Mouse (Mus musculus): Measurements from ENCODE around the gene Slc8a1.

Gene Slc8a1

DNA sequence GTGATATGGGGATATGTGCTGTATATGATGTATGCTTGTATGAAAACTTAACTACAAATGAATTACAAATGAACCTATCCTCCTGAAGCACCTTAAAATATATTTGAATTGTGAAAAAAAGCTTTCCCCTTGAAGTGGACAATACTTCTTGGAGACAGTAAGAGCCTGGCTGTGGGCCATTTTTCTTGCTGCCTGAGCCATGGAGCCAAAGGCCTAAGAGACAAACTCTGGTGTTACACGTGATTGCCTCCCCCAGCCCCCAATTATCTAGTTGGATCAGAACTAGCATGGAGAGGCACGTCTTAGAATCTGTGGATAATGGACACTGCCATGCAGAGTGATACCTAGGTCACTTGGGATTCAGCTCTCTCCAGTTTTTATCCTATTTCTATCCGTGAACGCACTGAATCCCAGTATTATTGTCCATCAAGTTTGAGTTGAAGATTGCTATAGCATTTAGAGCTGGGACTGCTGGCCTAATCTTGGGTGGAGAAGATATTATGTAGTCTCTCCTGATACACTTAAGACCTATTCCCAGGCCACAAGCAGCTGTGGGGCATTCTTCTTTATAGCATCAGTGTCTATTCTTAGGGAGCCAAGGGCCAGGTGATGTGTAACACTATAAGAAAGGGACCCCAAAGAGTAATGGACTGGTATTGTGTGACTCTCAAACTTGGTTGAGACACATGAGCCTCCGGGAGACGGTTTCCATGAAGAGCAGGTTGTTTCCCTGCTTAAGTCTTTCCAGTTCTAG lies 321.6 kb downstream of the Slc8a1 start:
- DNase-seq, result no peak

DNA sequence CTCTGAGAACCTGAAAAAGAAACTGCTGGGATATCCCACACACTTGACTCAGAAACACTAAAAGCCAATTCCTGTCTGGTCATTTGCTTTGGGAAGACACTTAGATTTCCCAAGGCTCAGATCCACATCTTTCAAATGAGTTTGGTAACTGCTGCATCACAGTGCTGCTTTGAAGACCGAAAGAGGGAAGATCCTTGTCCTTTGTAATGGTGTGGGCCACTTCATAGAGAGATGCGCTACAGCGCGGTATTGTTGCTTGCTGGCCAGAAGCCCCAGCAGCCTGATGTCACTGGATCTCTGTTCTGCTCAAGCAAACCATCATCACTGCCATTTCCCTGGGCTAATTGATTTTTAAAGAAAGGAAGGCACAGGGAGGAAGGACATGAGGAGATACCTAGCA lies 325.4 kb downstream of the Slc8a1 start:
- DNase-seq, result no peak

DNA sequence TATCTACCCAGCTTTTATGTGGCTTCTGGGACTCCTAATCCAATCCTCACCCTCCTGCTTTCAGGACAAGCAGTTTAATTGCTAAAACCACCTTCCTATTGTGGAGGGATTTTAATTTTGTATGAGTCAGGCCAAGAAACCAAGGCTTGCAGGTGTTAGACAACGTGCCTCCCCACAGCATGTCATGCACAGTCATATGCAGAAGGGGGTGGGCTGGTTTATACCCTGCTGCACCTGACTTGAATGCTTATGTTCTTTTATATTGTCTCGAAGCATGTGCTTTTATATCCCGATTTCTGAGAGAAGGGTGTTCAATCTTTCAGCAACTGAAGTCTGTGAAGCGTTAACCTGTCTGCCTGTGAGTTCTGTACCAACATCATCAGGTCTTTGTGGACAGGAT lies 334.0 kb downstream of the Slc8a1 start:
- DNase-seq, result no peak

GRCm38 (mm10) chr17:81403121-81403520 lies 335.1 kb downstream of the Slc8a1 start:
- no peak for DNase-seq

- peak; percentile 53 for DNase-seq
These were observed 335.5 kb downstream of the Slc8a1 start for GRCm38 (mm10) chr17:81402636-81403035.

- DNase-seq, result no peak
These were observed 337.8 kb downstream of the Slc8a1 start for GRCm38 (mm10) chr17:81400377-81400776.

DNA sequence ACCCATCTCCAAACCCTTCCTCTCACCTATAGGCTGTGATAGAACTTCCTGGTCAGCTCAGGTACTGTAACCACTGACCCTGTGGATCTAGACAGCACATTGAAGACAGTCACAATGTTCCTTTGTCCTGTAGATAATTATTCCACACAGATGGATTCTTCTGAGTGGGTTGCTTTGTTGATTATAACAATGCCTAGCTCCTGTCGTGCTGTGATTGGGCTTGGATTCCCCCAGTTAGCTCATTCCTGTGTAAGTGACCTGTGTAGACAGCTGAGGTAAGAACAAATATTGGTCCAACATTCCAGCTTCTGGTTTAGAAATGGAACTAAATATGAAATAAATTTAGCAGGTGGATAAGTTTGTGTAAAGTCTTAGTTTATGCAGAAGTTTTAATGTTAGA lies 340.7 kb downstream of the Slc8a1 start:
- DNase-seq, result no peak

DNA sequence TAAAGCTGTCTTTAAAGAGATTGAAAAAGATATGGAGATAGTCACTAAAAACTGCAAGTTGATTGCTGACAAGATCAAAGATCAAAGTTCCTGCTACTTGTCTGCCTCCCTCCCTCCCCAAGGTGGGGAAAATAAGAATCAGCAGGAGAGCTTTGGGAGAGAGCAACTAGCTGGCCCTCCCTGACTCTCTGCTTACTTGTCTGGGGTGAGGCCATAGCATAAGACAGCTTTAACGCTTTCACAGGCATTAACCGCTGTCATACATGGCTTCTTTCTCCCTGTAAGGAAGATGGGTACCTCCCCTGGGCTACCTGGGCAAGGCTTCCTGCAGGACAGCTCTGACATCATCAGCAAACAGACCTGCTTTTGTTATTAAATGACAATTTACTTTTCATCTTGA lies 344.1 kb downstream of the Slc8a1 start:
- DNase-seq, result no peak

DNA sequence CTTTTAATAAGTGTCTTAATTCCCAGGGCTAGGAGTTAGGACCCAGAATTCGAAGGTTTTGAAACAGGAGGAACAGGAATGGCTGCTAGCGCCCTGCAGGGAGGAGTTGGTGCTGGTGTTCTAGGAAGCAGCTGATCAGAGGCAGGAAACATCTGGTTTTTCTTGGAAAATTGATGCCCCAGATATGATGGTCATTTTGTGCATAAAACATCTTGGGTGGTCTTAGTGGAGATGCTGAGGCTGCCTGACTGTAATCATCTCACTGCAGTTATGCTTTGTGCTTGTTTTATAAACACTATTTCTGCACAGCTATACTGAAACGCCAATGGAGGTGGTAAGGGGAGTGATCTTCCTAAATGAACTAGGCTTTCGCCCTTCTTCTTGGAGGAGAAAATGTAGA lies 345.1 kb downstream of the Slc8a1 start:
- no peak for DNase-seq

DNA sequence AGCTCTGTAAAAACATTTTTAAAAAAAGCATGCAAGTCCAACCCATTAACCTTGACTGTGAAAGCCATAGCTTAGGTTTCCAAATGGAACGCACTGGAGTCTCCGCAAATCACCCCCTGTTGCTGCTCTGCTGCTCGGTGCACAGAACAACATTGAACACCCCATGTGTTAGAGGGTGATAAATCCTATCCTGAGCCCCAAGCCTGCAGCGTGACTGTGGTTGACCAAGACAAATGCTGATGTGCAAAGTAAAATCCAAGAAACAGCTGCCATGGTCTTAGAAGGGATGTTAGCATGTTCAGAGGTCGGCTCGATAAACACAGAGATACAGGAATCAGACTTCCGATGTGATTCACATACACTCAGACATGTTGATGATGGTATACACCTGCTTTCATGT lies 346.7 kb downstream of the Slc8a1 start:
- DNase-seq, result no peak

- peak; percentile 53 for DNase-seq
These were observed 347.4 kb downstream of the Slc8a1 start for GRCm38 (mm10) chr17:81390790-81391189.

GRCm38 (mm10) chr17:81386118-81386517 lies 352.1 kb downstream of the Slc8a1 start:
- no peak for DNase-seq

DNA sequence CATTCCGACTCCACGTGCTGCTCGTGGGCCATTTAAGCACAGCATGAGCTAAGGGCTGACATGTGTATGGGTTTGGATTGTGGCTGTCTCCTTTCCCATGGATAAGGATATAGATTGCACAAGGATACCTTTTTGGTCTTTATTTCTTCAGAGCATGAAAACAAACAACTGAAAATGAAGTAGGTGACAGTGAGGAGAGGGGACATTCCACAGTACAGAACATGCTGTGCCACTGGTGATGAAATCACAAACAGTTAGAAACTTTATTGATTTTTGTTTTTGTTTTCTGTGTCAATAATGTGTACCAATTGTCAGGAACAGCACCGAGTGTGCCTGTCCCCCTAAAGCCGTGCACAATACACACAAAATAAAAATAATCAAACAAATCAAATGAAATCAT lies 352.7 kb downstream of the Slc8a1 start:
- no peak for DNase-seq

- no peak for DNase-seq
These were observed 354.7 kb downstream of the Slc8a1 start for GRCm38 (mm10) chr17:81383461-81383860.

DNA sequence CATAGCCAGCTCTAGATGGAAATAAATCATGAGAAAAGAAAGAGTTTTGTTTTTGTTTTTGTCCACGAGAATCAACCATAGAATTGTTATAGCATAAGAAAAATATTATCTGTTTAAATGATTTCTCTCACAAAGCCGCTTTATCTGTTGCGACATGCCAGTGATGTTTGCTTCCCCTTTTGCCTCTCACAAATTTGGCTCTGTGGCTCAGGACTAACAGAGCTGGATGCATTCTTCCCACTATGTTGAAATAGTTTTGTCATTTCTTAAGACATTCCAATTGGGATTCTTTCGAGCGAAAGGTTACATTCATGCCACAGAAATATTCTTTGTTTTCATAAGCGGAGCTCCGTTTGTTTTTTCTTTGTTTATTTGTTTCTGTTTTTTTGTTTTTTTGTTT lies 359.7 kb downstream of the Slc8a1 start:
- DNase-seq, result no peak

- DNase-seq, result no peak
These were observed 360.3 kb downstream of the Slc8a1 start for GRCm38 (mm10) chr17:81377757-81378299.

- no peak for DNase-seq
These were observed 361.0 kb downstream of the Slc8a1 start for GRCm38 (mm10) chr17:81377195-81377594.

DNA sequence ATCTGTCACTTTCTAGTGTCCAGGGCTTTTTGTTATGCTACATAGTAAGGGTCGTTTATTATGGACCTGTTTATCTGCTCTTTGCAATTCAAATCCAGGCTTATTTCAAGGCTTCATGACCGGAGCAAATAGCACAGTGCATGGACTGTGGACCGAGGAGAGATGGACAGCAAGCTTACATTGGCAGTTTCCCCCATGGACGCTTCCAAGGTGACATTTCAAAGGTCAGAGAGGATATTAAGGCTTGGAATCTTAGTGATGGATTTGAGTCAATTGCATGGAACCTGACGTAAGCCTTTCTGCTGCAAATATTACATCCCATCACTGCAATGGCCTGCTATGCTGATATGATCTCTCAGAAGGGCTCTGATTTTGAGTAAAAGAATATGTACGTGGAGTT lies 362.3 kb downstream of the Slc8a1 start:
- no peak for DNase-seq

DNA sequence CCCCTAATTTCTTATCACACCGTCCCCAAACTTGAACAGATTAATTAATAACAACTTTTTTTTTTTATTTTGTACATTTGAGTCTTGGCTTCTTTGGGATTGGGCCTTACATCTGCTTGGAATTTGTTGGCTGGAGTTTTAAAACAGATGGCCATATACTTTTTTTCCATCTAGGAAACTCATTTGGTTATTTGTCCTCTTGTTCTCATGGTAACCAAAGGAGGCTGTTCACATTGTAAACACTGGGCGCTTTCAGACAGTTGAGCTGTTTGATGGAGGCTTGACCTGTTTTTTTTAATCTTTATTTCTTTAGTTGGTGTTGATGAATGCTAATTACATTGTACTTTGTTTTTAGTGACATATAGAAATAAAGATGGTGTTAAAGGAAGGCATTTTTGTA lies 369.1 kb downstream of the Slc8a1 start:
- no peak for DNase-seq

GRCm38 (mm10) chr17:81368503-81368902 lies 369.7 kb downstream of the Slc8a1 start:
- DNase-seq, result no peak

- DNase-seq, result no peak
These were observed 374.8 kb downstream of the Slc8a1 start for GRCm38 (mm10) chr17:81363368-81363767.

DNA sequence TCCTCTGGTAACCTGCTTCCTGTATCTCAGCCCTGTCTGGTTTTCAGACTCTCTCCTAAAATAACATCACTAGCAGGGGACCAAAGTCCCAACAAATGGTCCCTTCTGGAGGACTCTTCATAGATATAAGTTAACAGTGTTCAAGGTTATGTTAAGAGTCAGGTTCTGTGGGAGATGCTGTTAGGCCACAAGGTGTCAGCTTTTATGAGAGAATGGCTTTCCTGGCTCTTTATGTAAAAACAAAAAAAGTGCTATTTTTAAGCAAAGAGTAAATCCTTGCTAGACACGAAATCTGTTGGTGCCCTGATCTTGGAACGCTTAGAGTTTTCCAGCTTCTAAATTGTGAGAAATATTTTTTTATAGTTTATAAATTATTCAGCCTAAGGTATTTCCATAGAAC lies 377.6 kb downstream of the Slc8a1 start:
- no peak for DNase-seq

DNA sequence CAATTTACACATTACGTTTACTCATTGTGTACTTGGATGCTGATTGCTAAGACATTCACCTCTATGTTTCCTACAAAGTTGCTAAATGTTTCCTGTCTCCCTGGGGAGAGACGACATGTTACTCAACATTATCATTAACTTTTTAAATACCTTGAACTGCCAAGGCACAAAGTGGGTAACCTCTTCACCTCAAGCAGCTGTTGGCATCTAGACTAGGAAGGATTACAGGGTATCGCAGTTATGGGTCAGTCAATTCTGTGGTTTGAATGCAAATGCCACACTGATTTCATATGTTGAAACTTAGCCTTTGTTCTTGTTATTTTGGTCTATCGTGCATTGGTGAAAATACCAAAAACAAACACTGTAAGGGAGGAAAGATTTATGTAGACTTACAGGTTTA lies 378.1 kb downstream of the Slc8a1 start:
- no peak for DNase-seq

DNA sequence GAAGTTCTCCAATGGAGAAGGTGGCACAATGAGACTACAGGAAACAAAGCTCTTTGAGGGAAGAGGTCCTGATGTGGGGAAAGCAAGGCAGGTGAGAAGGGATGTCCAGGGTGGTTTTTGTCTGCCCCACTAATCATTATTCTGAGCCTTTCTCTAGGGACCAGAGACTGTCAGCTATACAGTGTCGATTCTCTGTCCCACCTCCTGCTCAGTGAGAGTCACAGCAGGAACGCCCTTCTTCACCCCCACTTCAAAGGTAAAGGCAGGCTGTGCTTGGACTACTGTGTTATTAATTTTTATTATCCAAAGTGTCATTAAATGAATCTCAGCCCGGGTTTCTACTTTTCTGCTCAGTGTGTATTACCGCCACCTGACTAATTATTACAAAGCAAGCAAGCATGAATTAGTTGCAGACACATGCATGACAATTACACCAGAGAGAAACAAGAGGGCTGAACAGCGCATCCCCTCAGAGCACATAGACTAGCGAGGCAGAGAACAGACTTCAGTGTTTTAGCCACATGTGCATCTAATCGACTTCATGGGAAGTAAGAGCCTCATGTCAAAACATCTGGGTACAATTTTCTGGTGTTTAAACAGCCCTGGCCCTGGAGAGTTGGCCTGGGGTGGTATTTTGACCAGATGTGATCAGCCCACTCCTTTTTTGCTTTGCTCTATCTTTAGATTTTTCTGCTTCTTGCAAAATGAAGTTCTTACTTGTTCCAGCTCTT lies 402.0 kb downstream of the Slc8a1 start:
- no peak for DNase-seq

Measured in cerebellum, adult 11-12 months (tissue).